Mouse (Mus musculus): ENCODE data around the gene Antxr1.

GRCm38 (mm10) chr6:87273791-87274190 is 61.8 kb downstream of the Antxr1 start:
- TF ChIP-seq CTCF (IDR thresholded peaks at IDR 0.05; ENCODE audit: low read depth) = no peak
- no peak for TF ChIP-seq EP300 (optimal IDR thresholded peaks at IDR 0.05)

All from stomach, postnatal 0 days (tissue).